Mouse (Mus musculus) skeletal muscle tissue, adult 2 months (tissue): ENCODE measurements around the gene Tmem214.
A peak's percentile ranks its signal among the peaks of the same experiment; 100 is the strongest.

Source experiments
- DNase-seq: peaks from one replicate; pipeline ENCODE4 v3.0.0-alpha.2; 2012; ENCODE audit warnings: low read depth, low spot score

Tmem214 gene

GRCm38 (mm10) chr5:30867712-30868111 lies at the start of gene Tmem214:
Gene Tmem214 (plus strand): TSS chr5:30868012.
- DNase-seq, result no peak

GRCm38 (mm10) chr5:30818758-30819309 lies 49.0 kb upstream of the Tmem214 start:
- DNase-seq, result no peak

- no peak for DNase-seq
Measured at GRCm38 (mm10) chr5:30822689-30823088, 45.1 kb upstream of the Tmem214 start.

GRCm38 (mm10) chr5:30823091-30823490 lies 44.7 kb upstream of the Tmem214 start:
- no peak for DNase-seq

- no peak for DNase-seq
Measured at GRCm38 (mm10) chr5:30824124-30824988, 43.5 kb upstream of the Tmem214 start.

- DNase-seq, result no peak
Measured at GRCm38 (mm10) chr5:30825166-30825565, 42.6 kb upstream of the Tmem214 start.

GRCm38 (mm10) chr5:30825821-30826220 lies 42.0 kb upstream of the Tmem214 start:
- DNase-seq, result no peak

GRCm38 (mm10) chr5:30833416-30833815 lies 34.4 kb upstream of the Tmem214 start:
- DNase-seq, result no peak

GRCm38 (mm10) chr5:30839731-30840130 lies 28.1 kb upstream of the Tmem214 start:
- no peak for DNase-seq

- DNase-seq, result no peak
Measured at GRCm38 (mm10) chr5:30841896-30842295, 25.9 kb upstream of the Tmem214 start.

- no peak for DNase-seq
Measured at GRCm38 (mm10) chr5:30849891-30850555, 17.8 kb upstream of the Tmem214 start.

GRCm38 (mm10) chr5:30850556-30850925 lies 17.3 kb upstream of the Tmem214 start:
- no peak for DNase-seq

GRCm38 (mm10) chr5:30853522-30853921 lies 14.3 kb upstream of the Tmem214 start:
- no peak for DNase-seq

- DNase-seq, result no peak
Measured at GRCm38 (mm10) chr5:30855674-30856073, 12.1 kb upstream of the Tmem214 start.

- DNase-seq, result no peak
Measured at GRCm38 (mm10) chr5:30856124-30856523, 11.7 kb upstream of the Tmem214 start.

GRCm38 (mm10) chr5:30863852-30864251 lies 4.0 kb upstream of the Tmem214 start:
- no peak for DNase-seq

- DNase-seq, result no peak
Measured at GRCm38 (mm10) chr5:30864322-30864721, 3.5 kb upstream of the Tmem214 start.

- DNase-seq, result no peak
Measured at GRCm38 (mm10) chr5:30866871-30867270, 941 bp upstream of the Tmem214 start.

GRCm38 (mm10) chr5:30868981-30869380 lies 1.2 kb downstream of the Tmem214 start:
- no peak for DNase-seq

- DNase-seq, result peak; percentile 73
Measured at GRCm38 (mm10) chr5:30869405-30870130, 1.8 kb downstream of the Tmem214 start.

- DNase-seq, result no peak
Measured at GRCm38 (mm10) chr5:30870131-30870406, 2.3 kb downstream of the Tmem214 start.

GRCm38 (mm10) chr5:30872574-30872973 lies 4.8 kb downstream of the Tmem214 start:
- no peak for DNase-seq
